Mouse (Mus musculus) inflammation-experienced regulatory T-cells, adult 6 months (primary cell): ENCODE measurements around the gene Rnf151. TPM values are rescaled to one million over a fixed set of nuclear protein-coding genes. Genes with fewer than 3 reads are reported as not detected.

ENCODE experiments used
- polyA plus RNA-seq, 3 experiments: library from polyadenylated mRNA; unstranded; fragments of 100-300 nt; shearing (Covaris generic); gene quantifications; one replicate each; pipeline ENCODE4 v1.2.1; 2017

Rnf151 gene
- polyA plus RNA-seq, 3 experiments from 2014 or later: not detected

Other genes starting within 250 kb of the Rnf151 start
- 10 to 100 TPM; 22.1 to 49.8 (median 23.6) TPM for gene E4f1, start 247.8 kb downstream of the Rnf151 start, polyA plus RNA-seq
- 1 to 10 TPM; 3.5 to 6.9 (median 4.6) TPM for gene Pgp, start 247.7 kb downstream of the Rnf151 start, polyA plus RNA-seq
- gene Bricd5, start 244.2 kb downstream of the Rnf151 start, polyA plus RNA-seq: not detected
- 10 to 100 TPM; 14.0 to 14.9 (median 14.5) TPM for gene Mlst8, start 239.0 kb downstream of the Rnf151 start, polyA plus RNA-seq
- gene Caskin1, start 229.5 kb downstream of the Rnf151 start, polyA plus RNA-seq: under 1 TPM in 2 of 3 experiments, not detected in 1; 0.16 to 0.23 TPM
- gene Traf7, start 190.1 kb downstream of the Rnf151 start, polyA plus RNA-seq: 10 to 100 TPM; 45.5 to 54.2 (median 53.7) TPM
- 1 to 10 TPM; 1.1 to 6.5 (median 2.0) TPM for gene Rab26, start 183.9 kb downstream of the Rnf151 start, polyA plus RNA-seq
- 10 to 100 TPM in 2 of 3 experiments, 1 to 10 TPM in 1; 9.9 to 32.6 (median 22.6) TPM for gene Pkd1, start 168.2 kb downstream of the Rnf151 start, polyA plus RNA-seq
- 10 to 100 TPM; 17.0 to 17.7 (median 17.1) TPM for gene Tsc2, start 85.4 kb downstream of the Rnf151 start, polyA plus RNA-seq
- 1 to 10 TPM; 2.0 to 4.8 (median 2.8) TPM for gene Nthl1, start 85.4 kb downstream of the Rnf151 start, polyA plus RNA-seq
- not detected for gene Slc9a3r2, start 67.7 kb downstream of the Rnf151 start, polyA plus RNA-seq
- not detected for gene Npw, start 59.6 kb downstream of the Rnf151 start, polyA plus RNA-seq
- gene Zfp598, start 48.4 kb downstream of the Rnf151 start, polyA plus RNA-seq: 1 to 10 TPM; 4.1 to 5.8 (median 5.4) TPM
- gene Syngr3, start 28.1 kb downstream of the Rnf151 start, polyA plus RNA-seq: 1 to 10 TPM in 2 of 3 experiments, under 1 TPM in 1; 0.51 to 5.4 (median 1.7) TPM
- gene Gfer, start 21.9 kb downstream of the Rnf151 start, polyA plus RNA-seq: 10 to 100 TPM; 10.2 to 18.4 (median 13.1) TPM
- gene Noxo1, start 21.8 kb downstream of the Rnf151 start, polyA plus RNA-seq: 1 to 10 TPM; 1.8 to 3.5 (median 2.7) TPM
- gene Tbl3, start 10.4 kb downstream of the Rnf151 start, polyA plus RNA-seq: 10 to 100 TPM; 29.5 to 55.4 (median 32.2) TPM
- gene Rps2, start 53 bp upstream of the Rnf151 start, polyA plus RNA-seq: 100 to 1,000 TPM; 452 to 883 (median 453) TPM
- 100 to 1,000 TPM; 234 to 249 (median 238) TPM for gene Ndufb10, start 6.4 kb upstream of the Rnf151 start, polyA plus RNA-seq
- gene Rpl3l, start 9.8 kb upstream of the Rnf151 start, polyA plus RNA-seq: not detected
- gene Msrb1, start 18.6 kb upstream of the Rnf151 start, polyA plus RNA-seq: 10 to 100 TPM; 27.2 to 34.4 (median 28.6) TPM
- not detected for gene Hs3st6, start 34.9 kb upstream of the Rnf151 start, polyA plus RNA-seq
- not detected for gene Meiob, start 86.2 kb upstream of the Rnf151 start, polyA plus RNA-seq
- gene Hagh, start 122.1 kb upstream of the Rnf151 start, polyA plus RNA-seq: 10 to 100 TPM; 24.3 to 30.5 (median 25.2) TPM
- gene Fahd1, start 132.3 kb upstream of the Rnf151 start, polyA plus RNA-seq: 1 to 10 TPM; 1.4 to 2.3 (median 2.0) TPM
- not detected for gene Igfals, start 147.9 kb upstream of the Rnf151 start, polyA plus RNA-seq
- gene Nubp2, start 168.3 kb upstream of the Rnf151 start, polyA plus RNA-seq: 100 to 1,000 TPM in 1 of 3 experiments, 10 to 100 TPM in 2; 75.5 to 104 (median 88.6) TPM
- gene Spsb3, start 168.6 kb upstream of the Rnf151 start, polyA plus RNA-seq: 10 to 100 TPM; 48.5 to 53.2 (median 49.1) TPM
- 10 to 100 TPM; 16.4 to 26.2 (median 26.1) TPM for gene Eme2, start 177.0 kb upstream of the Rnf151 start, polyA plus RNA-seq
- 10 to 100 TPM; 68.7 to 85.6 (median 71.2) TPM for gene Mrps34, start 177.1 kb upstream of the Rnf151 start, polyA plus RNA-seq
- gene Nme3, start 178.4 kb upstream of the Rnf151 start, polyA plus RNA-seq: 10 to 100 TPM; 39.8 to 50.7 (median 45.7) TPM
- gene Mapk8ip3, start 218.9 kb upstream of the Rnf151 start, polyA plus RNA-seq: 10 to 100 TPM; 22.0 to 47.5 (median 34.9) TPM
- 10 to 100 TPM; 25.3 to 48.1 (median 32.1) TPM for gene Jpt2, start 242.6 kb upstream of the Rnf151 start, polyA plus RNA-seq